Mouse (Mus musculus) erythroblast, embryonic 14.5 days (primary cell): Measurements from ENCODE around the gene Gm10134.
"Not testable (repeated sequence)": the region's sequence is repeated elsewhere in the genome, so short reads cannot be mapped to it uniquely, and the experiment has no call there.

Experiments used
- GATA1 ChIP-seq: IDR thresholded peaks from 2 replicates; pipeline ENCODE4 v1.6.1; 2012; ENCODE audit warnings: low read length, inconsistent platforms, mixed read lengths
- TAL1 ChIP-seq: IDR thresholded peaks from 3 replicates; pipeline ENCODE4 v1.6.1; 2012; ENCODE audit warnings: low read length, inconsistent platforms, mixed read lengths

- TF ChIP-seq GATA1, TAL1: not testable (repeated sequence)
Measured at GRCm38 (mm10) chr2:28472011-28472410, 33.9 kb upstream of the Gm10134 start.
